Mouse (Mus musculus) ovary, postnatal 36 days (tissue): ENCODE results near the gene Creb3l4.
A peak's percentile ranks its signal among the peaks of the same experiment; 100 is the strongest.
"Not testable (repeated sequence)": the region's sequence is repeated elsewhere in the genome, so short reads cannot be mapped to it uniquely, and the experiment has no call there.

ENCODE experiments used
- DNase-seq: peaks from one replicate; pipeline ENCODE4 v3.0.0; 2022; ENCODE audit warnings: low spot score, mixed read lengths

The Creb3l4 gene

GRCm38 (mm10) chr3:90265034-90265931 is 22.0 kb upstream of the Creb3l4 start, which contains the start of gene Dennd4b:
TSS of gene Dennd4b (plus strand) at chr3:90265185.
- DNase-seq = peak; percentile 91

GRCm38 (mm10) chr3:90264687-90265033 is 21.3 kb upstream of the Creb3l4 start:
- no peak for DNase-seq

GRCm38 (mm10) chr3:90263121-90263771 is 19.9 kb upstream of the Creb3l4 start:
- DNase-seq = no peak

- DNase-seq = no peak
Measured at GRCm38 (mm10) chr3:90258521-90258920, 15.2 kb upstream of the Creb3l4 start.

GRCm38 (mm10) chr3:90256731-90257530 is 13.6 kb upstream of the Creb3l4 start:
- DNase-seq = no peak

- DNase-seq = no peak
Measured at GRCm38 (mm10) chr3:90255784-90256353, 12.6 kb upstream of the Creb3l4 start.

- no peak for DNase-seq
Measured at GRCm38 (mm10) chr3:90255194-90255565, 11.9 kb upstream of the Creb3l4 start.

GRCm38 (mm10) chr3:90254419-90255193 is 11.3 kb upstream of the Creb3l4 start:
- DNase-seq = no peak

GRCm38 (mm10) chr3:90253653-90254418 is 10.5 kb upstream of the Creb3l4 start, which contains the start of gene Crtc2:
TSS of gene Crtc2 (plus strand) at chr3:90254163.
- peak; percentile 93 for DNase-seq

- DNase-seq = not testable (repeated sequence)
Measured at GRCm38 (mm10) chr3:90253174-90253573, 9.9 kb upstream of the Creb3l4 start.

GRCm38 (mm10) chr3:90252659-90253058 is 9.3 kb upstream of the Creb3l4 start:
- not testable (repeated sequence) for DNase-seq

- not testable (repeated sequence) for DNase-seq
Measured at GRCm38 (mm10) chr3:90251731-90252226, 8.5 kb upstream of the Creb3l4 start.

GRCm38 (mm10) chr3:90250791-90251190 is 7.5 kb upstream of the Creb3l4 start:
- DNase-seq = no peak

GRCm38 (mm10) chr3:90248746-90249100 is 5.4 kb upstream of the Creb3l4 start:
- peak; percentile 31 for DNase-seq

GRCm38 (mm10) chr3:90247960-90248745 is 4.8 kb upstream of the Creb3l4 start, which contains the start of gene Slc39a1:
TSS of gene Slc39a1 (plus strand) at chr3:90248172.
- peak; percentile 89 for DNase-seq

GRCm38 (mm10) chr3:90247630-90247959 is 4.3 kb upstream of the Creb3l4 start:
- no peak for DNase-seq

- DNase-seq = no peak
Measured at GRCm38 (mm10) chr3:90245406-90245805, 2.1 kb upstream of the Creb3l4 start.

- DNase-seq = no peak
Measured at GRCm38 (mm10) chr3:90241669-90242358, 1.5 kb downstream of the Creb3l4 start.

GRCm38 (mm10) chr3:90241251-90241650 is 2.1 kb downstream of the Creb3l4 start:
- DNase-seq = no peak
